Mouse (Mus musculus) hindbrain, embryonic 12.5 days (tissue): ENCODE data around the gene Grm8. TPM values are rescaled to one million over a fixed set of nuclear protein-coding genes. Genes with fewer than 3 reads are reported as not detected.

Experiments
- ATAC-seq: fragments of 200-750 bp; cut with Nextera tagmentation; 2 replicates; pipeline ENCODE4 v1.8.0; 2017; ENCODE audit warnings: moderate TSS enrichment; ENCODE audit not compliant: low FRiP score
- H3K27ac ChIP-seq: fragments of 300-500 bp; sonication (generic); 2 replicates; pipeline ENCODE4 v1.5.1; 2016; ENCODE audit warnings: mild to moderate bottlenecking
- H3K27me3 ChIP-seq: fragments of 300-500 bp; sonication (generic); 2 replicates; pipeline ENCODE4 v1.6.1; 2016; ENCODE audit warnings: mild to moderate bottlenecking
- H3K36me3 ChIP-seq: fragments of 300-500 bp; sonication (generic); 2 replicates; pipeline ENCODE4 v1.6.1; 2016; ENCODE audit warnings: mild to moderate bottlenecking
- H3K4me1 ChIP-seq: fragments of 300-500 bp; sonication (generic); 2 replicates; pipeline ENCODE4 v1.6.1; 2016
- H3K4me2 ChIP-seq: fragments of 300-500 bp; sonication (generic); replicated peaks from 2 replicates; pipeline ENCODE4 v1.6.1; 2016; ENCODE audit warnings: mild to moderate bottlenecking
- H3K4me3 ChIP-seq: fragments of 300-500 bp; sonication (generic); 2 replicates; pipeline ENCODE4 v1.5.1; 2016; ENCODE audit warnings: mild to moderate bottlenecking
- H3K9ac ChIP-seq: fragments of 300-500 bp; sonication (generic); 2 replicates; pipeline ENCODE4 v1.6.1; 2016; ENCODE audit warnings: mild to moderate bottlenecking, moderate library complexity
- H3K9me3 ChIP-seq: fragments of 300-500 bp; sonication (generic); replicated peaks from 2 replicates; pipeline ENCODE4 v1.6.1; 2016; ENCODE audit warnings: mild to moderate bottlenecking
- whole genome bisulfite sequencing: fragments of 180-500 bp; shearing (Covaris S2); methylation state at CpG from one replicate; pipeline ENCODE4 v1.1.7; 2016; 5-methylcytosine and 5-hydroxymethylcytosine counted together
- polyA plus RNA-seq: library from polyadenylated mRNA; unstranded; fragments of >200 nt; fragmentation: Nextera tagmentation; extraction: Ambion mirVana; gene quantifications from 2 replicates; pipeline ENCODE4 v1.2.1, GENCODE M21; 2016

Gene Grm8
- 3.1 and 4.4 TPM in 2 replicates for polyA plus RNA-seq

DNA sequence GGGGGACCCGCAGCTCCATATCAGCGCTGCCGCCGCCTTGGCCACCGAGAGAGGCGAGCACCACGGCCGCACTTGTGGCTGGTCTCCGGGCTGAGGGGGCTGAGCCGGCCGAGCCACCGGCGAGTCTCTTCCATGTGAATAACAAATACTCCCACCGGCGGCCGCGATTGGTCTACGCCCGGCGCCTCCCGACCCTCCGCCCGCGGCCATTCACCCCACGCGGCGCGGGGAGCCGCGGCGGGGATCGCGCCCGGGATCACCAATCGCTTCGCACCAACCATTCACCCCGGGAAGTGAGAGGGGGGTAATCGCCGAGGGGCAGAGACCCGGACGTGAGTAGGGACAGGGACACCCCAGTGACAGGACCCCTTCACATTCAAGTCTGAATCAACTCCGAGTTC, at the start of gene Grm8:
Gene Grm8 (minus strand): TSS at position 178 of the 401 bp plus-strand sequence.
- Histone ChIP-seq H3K27me3 (peaks cover 50% of the 10 kb centered on the region), H3K27ac (no peak within 1 kb of the TSS), H3K4me2 (peak within 1 kb of the TSS; percentile 98), H3K9me3 (no peaks in the 10 kb centered on the region), H3K9ac (peak within 1 kb of the TSS; percentile 58), H3K4me3 (peak within 1 kb of the TSS; percentile 56), H3K4me1 (peaks cover 28% of the 10 kb centered on the region), H3K36me3 (no peaks in the 10 kb centered on the region)
- WGBS = under 1% methylated on average over 38 of the region's 42 CpGs
- ATAC-seq = peak; percentile 59

DNA sequence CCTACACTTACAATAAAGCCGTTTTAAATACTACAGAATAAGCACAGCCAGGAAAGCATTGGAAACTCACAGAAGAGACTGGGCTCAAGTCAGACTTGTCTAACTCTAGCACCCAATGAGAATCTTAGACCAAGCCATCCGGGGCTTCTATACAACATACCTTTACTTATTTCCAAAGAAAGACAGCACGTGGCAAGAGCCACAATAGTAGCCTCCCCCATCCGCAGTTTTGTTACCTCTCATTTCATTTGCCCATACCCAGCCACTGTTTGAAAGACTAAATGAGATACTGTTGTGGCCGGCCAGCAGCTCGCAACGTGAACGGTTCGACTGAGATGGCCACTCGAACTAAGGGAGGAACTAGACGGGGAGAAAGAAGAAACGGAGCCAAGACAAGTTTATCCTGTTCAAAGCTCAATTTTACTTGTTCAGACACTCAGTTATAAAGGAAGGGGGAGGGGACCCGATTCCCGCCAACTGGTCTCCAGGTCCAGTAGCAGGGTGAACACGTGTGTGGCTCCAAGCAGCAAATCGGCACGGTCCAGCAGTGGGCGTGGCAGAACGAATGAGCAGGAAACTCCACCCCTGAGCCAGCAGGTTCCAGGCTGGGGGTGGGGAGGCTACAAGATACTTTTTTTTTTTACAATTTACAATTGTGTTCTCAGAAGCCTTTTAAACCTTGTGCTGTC, 35.0 kb upstream of the Grm8 start:
- WGBS = 80% methylated on average over 19 of the region's 19 CpGs
- H3K4me1 ChIP-seq = no peaks in the 10 kb centered on the region
- H3K4me3 ChIP-seq = no peak overlapping the region
- H3K9ac ChIP-seq = no peak overlapping the region
- no peaks in the 10 kb centered on the region for H3K27me3 ChIP-seq
- no peak overlapping the region for H3K27ac ChIP-seq
- no peak for ATAC-seq
- no peaks in the 10 kb centered on the region for H3K9me3 ChIP-seq
- no peak overlapping the region for H3K4me2 ChIP-seq
- H3K36me3 ChIP-seq = no peaks in the 10 kb centered on the region

DNA sequence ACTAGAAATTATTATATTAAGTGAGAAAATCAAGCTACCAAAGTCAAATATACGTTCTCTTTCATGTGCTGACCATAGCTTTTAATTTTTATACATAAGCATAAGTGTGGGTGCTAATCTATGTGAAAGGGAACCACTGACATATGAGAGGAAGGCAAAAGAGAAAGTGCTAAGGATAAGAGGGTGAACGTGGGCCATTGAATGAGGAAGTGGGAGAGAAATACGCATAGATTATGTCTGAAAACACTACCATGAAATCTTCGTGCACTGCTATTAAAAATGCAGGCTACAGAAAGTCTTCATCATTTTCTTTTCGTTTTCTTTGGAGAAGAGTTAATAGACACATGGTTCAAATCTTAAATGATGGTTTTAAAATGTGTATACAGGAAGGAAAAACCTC, 25.4 kb upstream of the Grm8 start:
- Histone ChIP-seq H3K36me3 (no peaks in the 10 kb centered on the region), H3K9me3 (no peaks in the 10 kb centered on the region), H3K4me1 (no peaks in the 10 kb centered on the region), H3K27me3 (no peaks in the 10 kb centered on the region), H3K9ac (no peak overlapping the region), H3K4me3 (no peak overlapping the region), H3K27ac (no peak overlapping the region), H3K4me2 (no peak overlapping the region)
- 81% methylated on average over 5 of the region's 5 CpGs for WGBS
- ATAC-seq = no peak

DNA sequence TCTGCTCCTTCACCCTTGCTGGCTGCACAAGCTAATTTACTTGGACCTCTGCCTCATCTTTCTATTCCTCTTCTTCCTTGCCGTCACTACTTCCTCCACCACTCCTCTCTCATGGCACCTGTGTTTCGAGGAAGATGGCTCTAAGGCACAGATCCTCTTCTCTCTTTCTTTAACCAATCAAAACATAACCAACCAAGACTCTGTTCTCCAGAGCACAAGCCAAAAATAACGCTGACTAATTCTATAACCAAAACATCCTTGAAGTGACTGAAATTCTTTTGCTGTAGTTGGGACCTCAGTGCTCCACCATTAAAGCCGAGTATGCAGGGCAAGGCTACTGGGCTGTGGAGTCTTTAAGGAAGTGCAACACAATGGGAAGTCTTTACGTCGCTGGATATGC, 11.5 kb upstream of the Grm8 start:
- Histone ChIP-seq H3K4me2 (no peak overlapping the region), H3K9ac (no peak overlapping the region), H3K9me3 (no peaks in the 10 kb centered on the region), H3K36me3 (no peaks in the 10 kb centered on the region), H3K4me3 (no peak overlapping the region), H3K27me3 (no peaks in the 10 kb centered on the region), H3K4me1 (no peaks in the 10 kb centered on the region), H3K27ac (no peak overlapping the region)
- 77% methylated on average over 6 of the region's 6 CpGs for WGBS
- ATAC-seq = no peak

DNA sequence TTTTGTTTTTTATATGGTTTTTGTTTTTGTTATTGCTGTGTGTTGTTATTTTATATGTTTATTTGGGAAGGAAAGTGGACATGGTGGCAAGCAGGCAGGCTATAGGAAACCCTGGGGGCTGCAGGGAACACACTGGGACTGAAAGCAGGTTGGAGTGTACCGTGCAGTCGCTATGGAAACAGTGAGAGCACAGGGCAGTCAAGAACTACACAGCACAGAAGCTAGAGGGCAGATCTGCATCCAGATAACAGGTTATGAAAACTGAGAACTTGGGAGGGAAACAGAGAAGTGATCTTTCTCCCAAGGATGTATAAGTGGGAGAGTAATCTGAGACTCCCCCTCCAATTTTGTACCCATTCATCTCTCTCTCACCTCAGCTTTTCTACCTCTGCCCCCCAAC, 7.4 kb upstream of the Grm8 start:
- ATAC-seq = 0 out of 2 replicates have a peak, but pooled peaks have one; percentile 63
- Histone ChIP-seq H3K4me3 (no peak overlapping the region), H3K4me1 (no peaks in the 10 kb centered on the region), H3K27me3 (no peaks in the 10 kb centered on the region), H3K27ac (no peak overlapping the region), H3K36me3 (no peaks in the 10 kb centered on the region), H3K9ac (no peak overlapping the region), H3K4me2 (no peak overlapping the region), H3K9me3 (no peaks in the 10 kb centered on the region)
- 15% methylated on average over 2 of the region's 2 CpGs for WGBS

DNA sequence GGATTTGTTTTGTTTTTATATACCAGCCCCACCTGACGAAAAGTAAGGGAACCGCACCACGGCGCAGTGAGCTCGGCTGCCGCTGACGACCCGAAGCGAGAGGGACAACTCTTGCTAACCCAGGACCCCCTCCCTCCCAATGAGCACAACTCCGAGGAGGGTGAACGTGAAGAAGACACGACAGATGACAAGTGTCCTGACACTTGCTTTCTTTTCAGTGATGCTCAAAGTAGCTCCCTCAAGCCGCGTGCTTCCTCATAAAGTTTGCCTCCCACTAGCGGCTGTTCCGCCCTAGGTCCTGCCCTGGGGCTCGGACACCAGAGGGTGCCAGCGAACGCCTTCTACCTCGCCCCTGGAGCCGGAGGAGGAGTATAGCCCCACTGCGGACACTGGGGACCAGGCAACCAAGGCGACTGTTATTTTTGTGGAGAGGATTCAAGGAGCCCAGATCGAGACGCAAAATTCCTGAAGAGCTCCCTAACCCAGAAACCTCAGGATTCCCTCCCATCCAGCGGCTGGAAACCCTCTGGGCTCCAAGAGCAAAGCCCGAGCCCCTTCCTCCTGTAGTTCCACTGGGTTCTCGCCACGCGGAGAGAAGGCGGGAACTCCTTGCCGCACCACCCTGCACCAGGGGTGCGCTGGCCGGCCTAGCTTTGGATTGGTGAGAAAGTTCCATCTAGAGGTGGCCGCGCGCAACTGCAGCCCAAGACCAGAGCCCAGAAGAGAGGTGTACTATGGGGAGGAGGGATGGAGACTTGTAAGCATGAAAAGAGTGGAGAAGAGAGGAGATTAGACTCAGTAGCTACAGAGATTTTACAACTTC, 644 bp upstream of the Grm8 start:
- under 1% methylated on average over 37 of the region's 37 CpGs for WGBS
- peak; percentile 90 for ATAC-seq
- peak overlapping the region; percentile 56 for H3K4me3 ChIP-seq
- peaks cover 47% of the 10 kb centered on the region for H3K27me3 ChIP-seq
- peaks cover 28% of the 10 kb centered on the region for H3K4me1 ChIP-seq
- H3K27ac ChIP-seq = no peak overlapping the region
- no peaks in the 10 kb centered on the region for H3K36me3 ChIP-seq
- H3K9me3 ChIP-seq = no peaks in the 10 kb centered on the region
- peak overlapping the region; percentile 58 for H3K9ac ChIP-seq
- peak overlapping the region; percentile 98 for H3K4me2 ChIP-seq

DNA sequence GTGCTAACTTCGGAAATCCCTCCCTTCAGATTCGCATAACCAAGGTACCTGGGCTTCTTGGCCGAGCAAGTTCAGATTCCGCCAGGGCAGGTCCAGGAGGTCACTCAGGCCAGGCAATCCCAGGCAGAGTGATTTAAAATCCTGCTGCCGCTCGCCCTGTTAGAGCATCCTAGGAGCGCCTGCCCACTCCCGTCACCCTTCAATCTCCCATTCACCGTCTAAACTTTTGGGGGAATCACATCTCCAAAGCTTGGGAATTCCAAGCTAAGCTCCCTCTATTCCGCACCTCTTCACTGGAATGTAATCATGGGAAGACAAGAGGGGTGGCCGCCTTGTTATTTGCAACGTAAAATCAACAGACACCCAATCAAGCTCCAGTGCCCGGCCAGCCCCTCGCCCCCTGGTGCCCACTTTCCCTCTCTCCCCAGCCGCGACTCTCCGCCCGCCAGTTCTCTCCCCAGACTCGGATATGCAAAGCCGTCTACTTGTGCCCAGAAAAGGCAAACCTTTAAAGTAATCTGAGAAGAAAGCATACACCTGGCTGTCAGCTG, 652 bp downstream of the Grm8 start:
- WGBS = under 1% methylated on average over 20 of the region's 20 CpGs
- H3K27me3 ChIP-seq = peaks cover 50% of the 10 kb centered on the region
- ATAC-seq = peak; percentile 17; the same call in 1 of the 2 replicates
- peak overlapping the region; percentile 58 for H3K9ac ChIP-seq
- H3K4me2 ChIP-seq = peak overlapping the region; percentile 98
- H3K4me1 ChIP-seq = peaks cover 28% of the 10 kb centered on the region
- H3K4me3 ChIP-seq = peak overlapping the region; percentile 56
- no peaks in the 10 kb centered on the region for H3K36me3 ChIP-seq
- no peaks in the 10 kb centered on the region for H3K9me3 ChIP-seq
- no peak overlapping the region for H3K27ac ChIP-seq

DNA sequence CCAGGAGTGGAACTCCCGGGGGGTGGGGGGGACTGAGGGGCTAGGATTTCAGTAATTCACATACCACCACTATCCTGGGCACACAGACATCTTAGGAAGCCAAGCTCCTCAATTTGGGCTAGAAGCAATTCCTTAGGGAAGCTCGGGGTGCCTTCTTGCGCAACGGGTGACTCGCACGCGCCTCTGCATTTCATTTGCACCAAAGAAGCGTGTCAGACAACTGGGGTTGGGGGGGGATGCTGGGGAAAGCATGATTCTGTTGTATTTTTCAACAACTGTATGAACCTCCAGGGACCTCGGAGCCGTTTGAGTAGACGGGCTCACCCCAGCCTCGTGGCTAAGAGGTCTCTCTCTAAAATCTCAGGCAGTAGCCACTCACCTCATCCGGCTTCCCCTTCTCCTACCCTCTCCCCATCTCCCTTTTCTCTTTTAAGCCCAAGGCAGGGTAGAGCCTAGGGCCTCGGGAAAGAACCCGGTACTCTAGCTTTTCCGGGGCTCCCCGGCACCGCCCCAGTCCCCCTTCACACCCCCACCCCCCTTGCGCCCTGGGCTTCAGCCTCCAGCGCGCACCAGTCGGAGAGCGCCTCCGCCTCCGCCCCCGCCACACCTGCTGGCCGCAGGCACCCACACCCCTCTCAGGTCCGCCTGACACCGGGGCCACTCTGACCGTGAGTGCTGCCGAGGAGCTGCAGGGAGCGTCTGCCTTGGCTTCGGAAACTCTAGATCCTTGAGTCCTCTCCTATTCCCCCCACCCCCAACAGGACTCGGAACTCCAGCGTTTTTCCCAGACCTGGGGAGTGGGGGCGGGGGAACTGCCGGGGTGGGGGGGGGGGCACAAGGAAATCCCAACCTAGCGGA, 1.5 kb downstream of the Grm8 start:
- Histone ChIP-seq H3K36me3 (no peaks in the 10 kb centered on the region), H3K4me3 (peak overlapping the region; percentile 56), H3K27ac (no peak overlapping the region), H3K4me2 (peak overlapping the region; percentile 98), H3K9ac (peak overlapping the region; percentile 58), H3K27me3 (peaks cover 50% of the 10 kb centered on the region), H3K9me3 (no peaks in the 10 kb centered on the region), H3K4me1 (peaks cover 28% of the 10 kb centered on the region)
- 2% methylated on average over 38 of the region's 38 CpGs for WGBS
- no peak; the same call in 1 of the 2 replicates for ATAC-seq

DNA sequence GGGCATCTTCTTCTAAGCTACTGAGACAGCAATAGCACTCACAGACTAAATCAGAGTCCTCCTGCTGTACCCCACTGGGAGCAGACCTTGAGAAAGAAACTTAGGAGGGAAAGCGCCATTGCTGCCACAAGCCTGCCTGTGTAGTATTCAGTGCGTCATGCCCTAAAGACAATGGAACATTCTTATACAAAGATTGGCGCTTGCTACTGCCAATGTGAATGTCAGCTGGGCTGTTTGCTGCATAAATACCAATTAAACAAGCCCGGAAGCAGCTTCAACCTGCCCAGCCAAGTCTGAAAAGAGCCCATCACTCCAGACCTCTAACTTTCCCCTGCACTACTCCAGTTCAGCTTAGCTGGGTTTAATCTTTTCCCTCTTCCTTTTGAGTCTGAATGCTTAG, 2.9 kb downstream of the Grm8 start:
- no peak overlapping the region for H3K9ac ChIP-seq
- H3K36me3 ChIP-seq = no peaks in the 10 kb centered on the region
- no peaks in the 10 kb centered on the region for H3K9me3 ChIP-seq
- H3K27ac ChIP-seq = no peak overlapping the region
- H3K4me1 ChIP-seq = peaks cover 28% of the 10 kb centered on the region
- WGBS = 12% methylated on average over 4 of the region's 4 CpGs
- H3K27me3 ChIP-seq = peaks cover 49% of the 10 kb centered on the region
- H3K4me2 ChIP-seq = peak overlapping the region; percentile 30
- H3K4me3 ChIP-seq = no peak overlapping the region
- ATAC-seq = no peak

DNA sequence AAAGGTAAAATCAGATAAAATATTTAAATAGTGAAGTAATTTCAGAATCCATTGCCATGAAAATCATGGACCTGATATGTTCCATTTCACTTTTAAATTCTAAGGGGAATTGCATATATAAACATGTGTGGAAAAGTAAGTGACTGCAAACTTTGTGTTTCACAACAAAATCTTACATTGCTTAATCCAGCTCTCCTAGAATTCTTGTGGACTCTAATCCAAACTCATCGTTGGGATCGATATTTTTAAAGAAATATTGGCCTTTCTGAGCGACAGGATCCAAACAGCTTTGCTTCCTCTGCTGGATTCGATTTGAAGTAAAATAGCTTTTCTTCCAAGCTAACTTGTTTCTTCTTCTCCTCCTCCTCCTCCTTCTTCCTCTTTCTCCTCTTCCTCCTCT, 6.1 kb downstream of the Grm8 start:
- Histone ChIP-seq H3K36me3 (no peaks in the 10 kb centered on the region), H3K9me3 (no peaks in the 10 kb centered on the region), H3K4me1 (peaks cover 15% of the 10 kb centered on the region), H3K4me2 (no peak overlapping the region), H3K27me3 (peaks cover 36% of the 10 kb centered on the region), H3K4me3 (no peak overlapping the region), H3K9ac (no peak overlapping the region), H3K27ac (no peak overlapping the region)
- ATAC-seq = no peak
- WGBS = 88% methylated on average over 4 of the region's 4 CpGs

DNA sequence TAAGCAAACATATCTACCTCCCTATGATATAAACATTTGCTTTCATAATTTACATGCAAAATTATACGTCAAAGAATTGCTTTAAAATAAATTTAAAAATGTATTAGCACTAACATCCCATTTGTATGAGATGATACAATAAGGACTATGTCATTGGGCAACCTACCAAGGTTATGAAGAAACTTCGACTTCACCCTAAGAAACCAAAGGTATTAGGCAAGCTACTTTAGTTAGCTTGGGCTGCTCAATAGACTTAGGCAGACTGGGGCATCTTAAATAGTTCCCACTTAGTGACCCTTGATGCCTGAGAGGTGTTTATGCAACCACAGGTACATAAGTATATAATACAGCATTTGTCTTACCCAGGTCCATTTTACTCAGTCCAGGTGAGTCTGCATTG, 19.5 kb downstream of the Grm8 start:
- H3K9me3 ChIP-seq = no peaks in the 10 kb centered on the region
- no peaks in the 10 kb centered on the region for H3K36me3 ChIP-seq
- no peak overlapping the region for H3K27ac ChIP-seq
- no peak for ATAC-seq
- H3K4me3 ChIP-seq = no peak overlapping the region
- WGBS = 91% methylated on average over 2 of the region's 2 CpGs
- H3K27me3 ChIP-seq = no peaks in the 10 kb centered on the region
- H3K4me2 ChIP-seq = no peak overlapping the region
- H3K4me1 ChIP-seq = no peaks in the 10 kb centered on the region
- H3K9ac ChIP-seq = no peak overlapping the region

DNA sequence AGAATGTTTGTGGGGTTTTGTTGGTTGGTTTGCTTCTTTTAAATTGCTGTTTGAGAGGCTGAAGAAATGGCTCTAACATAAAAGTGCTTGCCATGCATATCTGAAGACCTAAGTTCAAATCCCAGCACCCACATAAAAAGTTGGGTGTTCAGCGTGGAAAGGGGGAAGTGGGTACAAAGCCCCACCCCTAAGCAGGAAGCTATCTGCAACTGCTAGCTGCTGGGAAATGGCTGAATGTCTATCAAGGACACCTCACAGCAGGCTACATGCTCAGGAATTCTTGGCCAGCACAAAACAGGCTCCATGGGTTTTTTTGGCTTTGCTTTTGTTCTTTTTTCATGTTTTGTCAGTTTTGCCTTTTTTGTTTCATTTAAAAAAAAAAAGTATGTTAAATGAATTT, 20.1 kb downstream of the Grm8 start:
- Histone ChIP-seq H3K36me3 (no peaks in the 10 kb centered on the region), H3K9ac (no peak overlapping the region), H3K27me3 (no peaks in the 10 kb centered on the region), H3K4me3 (no peak overlapping the region), H3K27ac (no peak overlapping the region), H3K4me2 (no peak overlapping the region), H3K4me1 (no peaks in the 10 kb centered on the region), H3K9me3 (no peaks in the 10 kb centered on the region)
- WGBS = 87% methylated on average over 1 of the region's 1 CpGs
- no peak for ATAC-seq
